Mouse (Mus musculus) fibroblast of lung, adult 2 months (primary cell): Measurements from ENCODE around the gene Rhbg.

Experiments
- DNase-seq: peaks from one replicate; pipeline ENCODE4 v3.0.0-alpha.2; 2011; ENCODE audit warnings: low read depth

The Rhbg gene

DNA sequence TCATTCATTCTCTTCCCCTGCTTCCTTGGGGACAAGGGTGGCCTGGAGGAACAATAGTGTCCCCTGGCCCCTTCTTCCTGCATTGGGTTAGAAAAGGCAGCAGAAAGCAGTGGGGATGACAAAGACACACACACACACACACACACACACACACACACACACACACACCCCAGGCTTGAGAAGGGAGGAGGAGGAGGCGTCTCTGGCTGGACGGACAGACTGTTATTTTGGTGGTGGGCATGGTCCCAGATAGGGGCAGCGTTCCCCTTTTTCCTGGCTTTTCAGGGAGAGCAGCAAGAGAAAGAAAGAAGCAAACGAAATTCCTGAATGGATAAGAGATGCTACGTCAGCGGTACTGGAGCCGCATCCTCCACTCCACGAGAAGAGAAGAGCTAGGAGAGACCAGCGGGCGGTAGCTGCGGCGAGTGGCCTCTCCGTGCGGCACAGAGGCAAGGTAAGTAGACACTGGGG is 47.6 kb downstream of the Rhbg start:
- no peak for DNase-seq

DNA sequence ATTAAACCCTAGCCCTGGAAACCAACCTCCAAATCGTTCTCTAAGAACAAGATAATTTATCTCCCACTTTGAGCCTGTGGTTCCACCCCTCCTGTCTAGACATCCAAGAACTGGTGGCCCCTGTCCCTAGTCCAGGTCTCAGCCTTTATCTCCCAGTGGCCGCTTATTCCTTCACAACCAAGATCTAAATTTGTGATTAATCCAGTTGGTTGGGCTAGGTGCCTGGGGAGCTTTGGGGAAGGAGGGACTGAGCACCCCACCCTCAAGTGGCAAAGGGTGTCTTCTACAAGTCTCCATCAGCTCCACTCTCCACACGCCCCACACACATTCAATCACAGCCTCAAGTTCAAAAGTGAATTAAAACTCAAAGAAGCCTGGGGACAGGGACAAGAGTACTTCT is 48.0 kb downstream of the Rhbg start:
- no peak for DNase-seq

DNA sequence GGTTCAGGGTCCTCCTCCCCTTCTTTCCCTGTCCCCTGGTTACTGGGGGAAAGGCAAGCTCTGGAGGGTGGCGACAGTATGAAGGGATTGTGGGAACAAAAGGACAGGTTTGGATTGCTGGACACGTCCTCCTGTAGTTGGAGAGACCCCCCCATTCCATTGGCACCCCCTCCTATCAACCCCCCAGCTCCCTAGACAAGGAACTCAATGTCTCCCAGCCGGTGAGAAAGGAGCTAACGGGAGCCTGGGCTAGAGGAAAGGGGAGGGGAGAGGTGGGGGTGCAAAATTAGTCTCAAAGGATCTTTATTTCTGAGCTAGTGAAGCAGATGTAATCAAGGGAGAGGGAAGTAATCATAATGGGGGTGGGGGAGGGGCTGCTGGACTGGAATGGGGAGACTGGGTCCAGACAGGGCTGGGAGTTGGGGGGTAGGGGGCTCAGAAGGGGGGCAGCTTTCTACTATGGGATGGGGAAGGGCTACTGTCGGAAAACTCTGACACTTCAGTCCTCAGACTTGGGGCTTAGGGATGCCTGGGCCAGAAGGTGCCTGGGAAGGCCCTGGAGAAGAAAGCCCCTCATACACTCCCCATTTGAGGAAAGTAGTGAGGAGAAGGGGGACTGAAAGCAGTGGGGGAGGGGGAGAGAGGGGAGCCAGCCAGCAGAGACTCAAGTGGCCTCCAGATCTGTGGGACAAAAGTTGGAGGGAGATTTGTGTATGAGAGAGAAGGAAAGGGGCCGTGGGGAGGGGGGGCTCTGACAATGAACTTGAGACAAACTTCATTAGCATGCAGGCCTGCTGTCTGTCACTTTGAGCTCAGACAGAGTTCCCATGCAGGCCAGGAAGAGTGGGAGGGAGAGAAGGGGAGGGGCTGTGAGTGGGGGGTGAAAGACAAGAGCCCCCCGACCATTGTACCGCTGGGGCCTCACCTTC is 48.7 kb downstream of the Rhbg start:
- DNase-seq, result no peak

DNA sequence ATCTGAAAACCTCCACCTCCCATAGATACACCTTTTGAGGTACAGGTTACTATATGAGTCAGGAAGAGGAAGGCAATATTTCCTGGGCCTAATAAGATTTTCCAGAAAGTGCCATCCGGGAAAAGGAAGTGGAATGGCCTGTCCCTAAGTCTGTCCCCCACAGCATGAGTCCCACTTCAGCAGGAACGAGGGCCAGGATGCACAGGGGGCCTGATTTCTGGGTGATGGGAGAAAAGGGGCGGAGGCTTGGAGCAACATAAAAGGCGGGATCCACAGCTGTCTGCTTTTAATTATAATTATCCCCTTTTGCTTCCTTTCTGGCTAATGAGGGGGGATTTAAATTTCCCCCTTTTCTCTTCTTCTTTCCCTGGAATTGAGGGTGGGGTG is 49.3 kb downstream of the Rhbg start:
- no peak for DNase-seq

DNA sequence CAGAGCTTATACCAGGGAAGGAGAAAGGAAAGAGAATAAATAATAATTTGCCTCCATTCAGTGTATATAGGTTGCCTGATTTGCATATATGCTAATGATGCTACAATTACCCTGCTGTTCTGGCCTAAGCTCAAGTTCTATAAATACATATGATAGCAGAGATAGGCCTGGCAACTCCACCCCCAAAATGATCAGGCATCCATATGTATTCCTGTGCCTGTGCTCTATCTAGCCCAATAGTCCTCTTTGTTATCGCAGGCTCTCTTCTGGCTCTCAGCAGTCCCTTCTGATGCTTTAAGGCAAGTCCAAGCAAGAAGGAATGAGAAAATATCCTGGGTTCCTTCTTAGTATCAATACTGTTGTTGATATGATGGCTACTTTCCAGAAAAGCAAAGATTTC is 49.8 kb downstream of the Rhbg start:
- no peak for DNase-seq

DNA sequence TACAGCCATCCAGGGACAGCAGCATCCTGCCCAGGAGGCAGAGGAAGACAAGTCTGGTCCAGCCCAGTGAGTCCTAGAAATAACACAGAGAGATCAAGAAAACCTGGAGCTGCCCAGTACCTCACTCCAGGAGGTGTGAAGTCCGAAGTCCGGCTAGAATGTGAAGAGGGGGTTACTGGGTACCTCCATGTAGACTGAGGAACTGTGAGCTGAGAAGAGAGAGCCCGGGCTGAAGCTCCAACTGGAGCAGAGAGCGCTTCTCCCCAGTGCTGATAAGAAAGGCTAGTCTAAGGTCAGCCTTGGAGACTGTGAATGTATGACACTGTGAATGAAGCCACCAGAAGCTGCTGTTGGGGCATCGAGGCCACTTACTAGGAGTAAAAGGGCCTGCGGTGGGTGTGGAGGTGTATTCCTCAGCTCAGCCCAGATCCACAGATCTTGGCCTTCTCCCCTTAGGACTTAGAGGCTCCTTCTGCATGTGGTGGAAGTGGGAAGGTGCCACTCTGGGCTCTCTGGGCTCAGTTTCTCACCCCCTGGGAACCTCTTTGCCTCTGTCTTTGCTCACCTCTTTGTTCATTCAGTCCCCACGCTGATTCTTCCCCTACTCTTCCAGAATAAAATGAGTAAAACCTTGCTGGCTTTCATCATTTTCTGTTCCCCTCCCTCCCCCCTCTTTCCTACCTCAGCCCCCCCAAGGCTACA is 50.4 kb downstream of the Rhbg start:
- DNase-seq, result no peak

DNA sequence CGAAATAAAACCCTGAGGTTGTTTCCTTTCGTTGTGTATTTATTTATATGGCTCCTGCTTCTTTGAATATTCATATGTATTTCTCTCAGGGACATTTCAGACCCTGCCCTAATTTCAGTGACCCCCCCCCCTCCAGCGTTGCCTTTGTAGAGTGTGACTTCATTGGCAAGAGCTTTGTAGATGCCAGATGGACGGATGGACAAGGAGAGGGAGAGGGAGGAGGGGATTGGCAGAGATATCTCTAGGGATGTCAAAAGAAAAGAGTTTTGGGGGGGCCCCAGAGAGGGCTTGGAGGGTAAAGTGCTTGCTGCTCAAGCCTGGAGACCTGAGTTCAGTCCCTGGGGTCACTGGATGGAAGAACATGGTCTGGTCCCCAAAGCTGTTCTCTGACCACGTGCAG is 51.1 kb downstream of the Rhbg start:
- DNase-seq, result no peak

DNA sequence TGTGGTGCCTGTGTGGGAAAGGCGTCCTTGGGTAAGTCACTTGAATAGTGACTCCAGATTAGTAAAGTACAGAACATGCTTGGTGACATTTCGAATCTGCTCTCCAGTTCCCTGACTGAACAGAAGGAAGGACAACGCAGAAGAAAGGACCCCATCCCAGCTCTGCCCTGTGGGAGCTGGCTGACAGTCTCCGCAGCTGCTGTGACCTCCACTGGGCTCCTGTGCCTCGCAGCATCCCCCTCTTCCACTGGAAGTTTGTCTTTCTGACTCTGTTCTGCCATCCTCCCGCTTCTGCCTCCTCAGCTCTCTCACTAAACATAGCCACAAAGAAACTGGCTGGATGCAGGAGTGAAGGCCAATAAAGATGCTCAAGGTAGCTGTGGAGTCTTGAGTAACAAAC is 51.5 kb downstream of the Rhbg start:
- DNase-seq, result no peak

DNA sequence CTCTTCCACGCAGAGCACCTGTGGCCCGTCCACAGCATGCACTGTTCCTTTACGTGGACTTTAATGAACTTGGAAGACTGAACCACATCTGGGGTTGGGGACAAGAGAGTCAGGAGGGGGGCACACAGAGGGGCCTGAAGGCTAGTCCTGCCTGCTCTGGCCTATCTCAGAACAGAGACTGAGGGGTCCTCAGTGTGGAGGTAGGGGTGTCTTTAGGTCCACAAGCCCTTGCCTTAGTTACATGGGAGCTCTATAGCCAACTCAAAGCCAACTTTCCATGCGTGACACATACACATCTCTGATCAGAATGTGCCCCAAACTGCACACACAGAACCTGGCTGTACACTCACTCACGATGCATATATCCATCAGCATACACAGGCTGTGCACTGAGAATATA is 52.9 kb downstream of the Rhbg start:
- no peak for DNase-seq

DNA sequence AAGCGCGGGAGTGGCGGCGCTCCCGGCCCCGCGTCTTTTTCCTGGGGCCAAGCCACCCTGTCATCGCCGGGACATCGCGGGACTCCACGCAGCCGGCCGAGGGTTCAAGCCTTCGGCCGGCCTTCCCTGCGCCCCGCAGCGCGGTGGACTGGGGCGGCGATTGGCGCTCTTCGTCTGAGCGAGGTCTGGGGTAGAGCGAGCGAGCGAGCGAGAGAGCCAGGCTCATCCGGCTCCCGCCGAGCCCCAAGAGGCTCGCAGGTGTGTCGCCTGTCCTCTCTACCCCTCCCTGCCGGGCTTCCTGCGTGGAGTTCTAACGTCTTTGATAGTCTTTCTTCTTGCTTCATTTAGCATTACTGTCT is 53.6 kb downstream of the Rhbg start:
- DNase-seq, result no peak

DNA sequence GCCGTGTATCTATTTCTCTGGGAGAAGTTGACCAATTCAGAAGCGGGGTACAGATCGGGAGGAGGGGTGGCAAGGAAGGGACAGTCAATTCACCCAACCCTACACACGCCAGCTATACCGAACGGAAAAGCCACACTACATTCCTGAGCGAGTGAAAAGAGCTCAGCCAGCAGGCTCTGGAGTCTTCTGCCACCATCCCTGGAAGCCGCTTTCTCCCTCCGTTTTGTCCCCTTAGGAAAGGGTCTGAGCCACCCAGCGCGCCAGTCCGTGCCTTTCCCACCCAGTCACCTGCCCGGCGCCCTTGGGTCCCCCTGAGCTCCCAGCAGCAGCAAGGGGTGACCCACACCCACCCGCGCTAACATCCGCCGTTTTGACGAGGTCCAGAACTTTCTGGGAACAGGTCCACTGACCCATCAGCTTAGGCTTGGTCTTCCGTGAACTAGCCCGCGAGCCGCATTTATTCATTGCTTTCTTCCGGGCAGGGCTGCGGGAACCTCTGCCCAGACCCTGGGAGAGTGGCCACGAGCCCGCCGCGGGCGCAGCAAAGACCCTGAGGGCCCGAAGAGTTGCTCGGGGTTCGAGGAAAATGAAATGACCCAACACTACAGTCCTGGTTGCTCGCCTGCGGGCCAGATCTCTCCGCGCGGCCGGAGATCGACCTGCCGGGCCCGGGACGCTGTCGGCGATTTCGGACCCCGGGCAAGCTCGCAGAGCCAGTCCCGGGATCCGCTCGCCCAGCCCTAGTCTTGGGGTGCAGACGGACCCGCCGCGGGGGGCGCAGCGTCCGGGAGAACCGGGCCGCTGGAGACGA is 54.1 kb downstream of the Rhbg start:
- DNase-seq, result no peak

DNA sequence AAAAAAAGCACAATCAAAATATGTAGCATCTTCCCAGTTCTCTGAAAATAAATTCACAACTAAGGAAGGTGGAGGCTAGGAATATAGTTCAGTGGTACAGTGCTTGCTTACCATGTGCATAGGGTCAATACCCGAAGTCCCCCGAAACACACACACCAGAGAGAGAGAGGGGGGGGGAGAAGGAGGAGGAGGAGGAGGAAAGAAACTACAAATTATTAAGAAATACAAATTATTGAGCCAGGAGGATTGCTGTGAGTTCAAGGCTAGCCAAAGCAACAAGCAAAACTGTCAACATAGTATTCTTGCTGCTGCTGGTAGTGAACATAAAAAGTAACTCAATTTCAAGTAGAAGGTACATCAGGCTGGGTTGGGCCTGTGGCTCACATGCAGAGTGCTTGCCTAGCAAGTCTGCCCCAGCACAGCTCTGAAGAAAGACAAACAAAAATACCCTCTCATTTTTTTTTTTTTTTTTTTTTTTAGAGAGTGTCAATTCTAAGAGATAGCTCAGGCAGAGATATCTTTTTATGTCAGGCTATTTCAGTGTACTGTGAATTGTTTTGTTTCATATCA is 54.9 kb downstream of the Rhbg start:
- DNase-seq, result no peak

DNA sequence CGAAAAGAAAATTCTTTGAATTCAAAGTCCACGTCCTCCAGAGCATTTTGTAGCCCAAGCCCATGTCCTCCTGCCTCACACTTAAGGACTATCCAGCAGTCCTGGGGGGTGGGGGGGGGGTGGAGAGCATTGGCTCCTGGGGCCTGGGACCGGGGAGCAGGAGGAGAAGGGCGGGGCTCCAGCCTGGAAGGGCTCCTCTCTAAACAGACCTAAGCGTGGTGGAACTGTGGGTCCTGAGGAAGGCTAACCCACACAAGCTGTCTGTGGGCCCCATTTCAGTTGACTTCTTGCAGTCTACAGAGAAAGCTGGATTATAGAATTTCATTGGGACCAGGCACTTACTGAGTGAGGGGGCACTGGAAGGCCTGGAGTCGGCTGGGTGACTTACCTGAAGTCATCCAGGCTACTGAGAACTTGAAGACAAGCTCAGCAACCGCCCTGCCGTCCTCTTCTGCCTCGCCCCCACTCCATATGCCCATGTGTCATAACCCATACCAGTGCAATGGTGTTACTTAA is 55.9 kb downstream of the Rhbg start:
- no peak for DNase-seq

DNA sequence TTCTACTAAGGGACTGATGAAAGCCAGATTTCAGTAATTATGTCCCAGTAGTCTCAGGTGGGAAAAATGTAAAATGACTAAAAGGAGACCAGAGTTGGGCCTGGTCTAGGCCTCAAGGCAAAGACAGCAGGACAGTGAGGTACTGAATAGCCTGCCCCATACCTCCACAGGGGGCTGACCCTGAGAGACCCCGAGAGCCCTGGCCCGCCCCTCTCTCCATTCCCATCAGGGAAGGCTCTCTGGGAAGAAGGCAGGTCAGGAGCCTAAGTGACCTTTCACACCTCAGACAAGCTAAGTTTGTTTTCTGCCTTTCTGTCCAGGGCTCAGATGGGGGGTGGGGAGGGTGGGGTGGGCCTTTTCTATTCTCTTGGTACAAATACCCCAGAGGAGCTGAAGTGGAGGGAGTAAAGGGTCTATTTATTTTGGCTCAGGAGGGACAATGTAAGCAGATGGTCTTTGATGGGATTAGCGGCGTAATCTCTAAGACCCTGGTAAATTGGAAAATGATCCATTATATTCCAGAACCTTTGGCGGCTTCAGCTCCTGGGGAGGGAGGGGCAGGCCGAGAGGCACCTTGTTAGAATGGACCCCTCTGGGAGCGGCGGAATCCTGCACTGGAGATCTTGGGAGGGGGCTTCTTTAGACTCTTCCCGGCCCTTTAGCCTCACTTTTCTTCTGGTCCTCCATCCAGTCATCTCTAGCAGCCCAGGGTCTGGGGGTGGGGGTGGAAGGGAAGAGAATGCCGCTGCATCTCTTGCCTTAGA is 56.6 kb downstream of the Rhbg start:
- DNase-seq, result no peak
